Mouse (Mus musculus) midbrain, embryonic 10.5 days (tissue): ENCODE results near the gene Kremen1. TPM values are rescaled to one million over a fixed set of nuclear protein-coding genes. Genes with fewer than 3 reads are reported as not detected.

ENCODE experiments used
- DNase-seq: peaks from one replicate; pipeline ENCODE4 v3.0.0-alpha.2; 2017; ENCODE audit warnings: low spot score
- H3K27ac ChIP-seq: fragments of 300-500 bp; sonication (generic); replicated peaks from 2 replicates; pipeline ENCODE4 v1.5.1; 2016; ENCODE audit warnings: mild to moderate bottlenecking
- H3K27me3 ChIP-seq: fragments of 300-500 bp; sonication (generic); 2 replicates; pipeline ENCODE4 v1.6.1; 2016; ENCODE audit warnings: low read depth, mild to moderate bottlenecking; ENCODE audit not compliant: poor library complexity, severe bottlenecking
- H3K36me3 ChIP-seq: fragments of 300-500 bp; sonication (generic); 2 replicates; pipeline ENCODE4 v1.6.1; 2016; ENCODE audit warnings: mild to moderate bottlenecking, moderate library complexity
- H3K4me1 ChIP-seq: fragments of 300-500 bp; sonication (generic); 2 replicates; pipeline ENCODE4 v1.6.1; 2016
- H3K4me3 ChIP-seq: fragments of 300-500 bp; sonication (generic); 2 replicates; pipeline ENCODE4 v1.5.1; 2016; ENCODE audit warnings: mild to moderate bottlenecking, moderate library complexity
- H3K9me3 ChIP-seq: fragments of 300-500 bp; sonication (generic); replicated peaks from 2 replicates; pipeline ENCODE4 v1.6.1; 2016; ENCODE audit warnings: mild to moderate bottlenecking
- WGBS: fragments of 180-500 bp; shearing (Covaris S2); methylation state at CpG from one replicate; pipeline ENCODE4 v1.1.7; 2016; 5-methylcytosine and 5-hydroxymethylcytosine counted together
- polyA plus RNA-seq: library from polyadenylated mRNA; unstranded; fragments of >200 nt; fragmentation: Nextera tagmentation; extraction: Ambion mirVana; gene quantifications from 2 replicates; pipeline ENCODE4 v1.2.1, GENCODE M21; 2016

The Kremen1 gene
- polyA plus RNA-seq, 1 experiment from 2014 or later: 11.1 TPM

DNA sequence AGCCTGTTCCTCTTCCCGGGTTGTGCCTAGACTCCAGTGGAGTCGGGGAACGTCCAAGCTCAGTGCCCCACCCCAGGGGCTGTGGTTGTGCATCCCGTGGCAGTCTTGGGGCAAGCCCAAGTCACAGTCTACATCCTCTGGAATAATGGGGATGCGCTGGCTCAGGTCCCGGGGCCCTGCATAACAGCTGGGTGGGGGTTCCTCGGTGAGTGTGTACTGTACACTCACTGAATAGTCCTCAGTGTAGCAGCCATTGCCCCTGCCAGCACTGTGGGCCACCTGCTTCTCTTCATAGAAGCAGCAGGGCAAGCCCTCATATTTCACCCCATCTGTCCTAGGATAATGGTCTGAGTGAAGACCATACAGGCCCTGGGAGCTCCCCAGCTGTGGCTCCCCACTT lies 19.6 kb upstream of the Kremen1 start:
- no peak for DNase-seq
- Histone ChIP-seq H3K4me3 (no peak overlapping the region), H3K27me3 (no peaks in the 10 kb centered on the region), H3K4me1 (no peaks in the 10 kb centered on the region), H3K36me3 (peaks cover 68% of the 10 kb centered on the region), H3K9me3 (no peaks in the 10 kb centered on the region), H3K27ac (no peak overlapping the region)
- 95% methylated on average over 7 of the region's 7 CpGs for WGBS

DNA sequence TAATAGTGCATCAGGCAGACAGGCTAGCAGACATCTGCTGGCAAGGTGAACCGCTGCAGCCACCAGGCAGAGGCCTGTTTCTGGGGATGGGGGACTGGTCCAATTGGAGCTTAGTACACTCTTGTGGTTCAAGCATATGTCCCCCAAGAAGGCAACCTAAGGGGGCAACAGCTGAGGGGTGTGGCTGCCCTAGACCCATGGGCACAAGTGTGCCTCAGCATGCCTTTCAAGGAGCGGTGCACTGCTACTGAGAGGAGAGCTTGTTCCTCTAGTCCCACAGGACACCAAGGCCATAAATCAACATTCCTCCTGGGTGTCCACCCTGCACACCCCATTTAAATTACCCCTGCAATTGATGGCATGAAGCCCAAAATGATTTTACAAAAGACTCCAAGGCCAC lies 17.1 kb upstream of the Kremen1 start:
- H3K4me1 ChIP-seq: no peaks in the 10 kb centered on the region
- H3K9me3 ChIP-seq: no peaks in the 10 kb centered on the region
- H3K4me3 ChIP-seq: no peak overlapping the region
- no peak overlapping the region for H3K27ac ChIP-seq
- DNase-seq: no peak
- H3K36me3 ChIP-seq: peaks cover 43% of the 10 kb centered on the region
- no peaks in the 10 kb centered on the region for H3K27me3 ChIP-seq
- 90% methylated on average over 2 of the region's 2 CpGs for WGBS

DNA sequence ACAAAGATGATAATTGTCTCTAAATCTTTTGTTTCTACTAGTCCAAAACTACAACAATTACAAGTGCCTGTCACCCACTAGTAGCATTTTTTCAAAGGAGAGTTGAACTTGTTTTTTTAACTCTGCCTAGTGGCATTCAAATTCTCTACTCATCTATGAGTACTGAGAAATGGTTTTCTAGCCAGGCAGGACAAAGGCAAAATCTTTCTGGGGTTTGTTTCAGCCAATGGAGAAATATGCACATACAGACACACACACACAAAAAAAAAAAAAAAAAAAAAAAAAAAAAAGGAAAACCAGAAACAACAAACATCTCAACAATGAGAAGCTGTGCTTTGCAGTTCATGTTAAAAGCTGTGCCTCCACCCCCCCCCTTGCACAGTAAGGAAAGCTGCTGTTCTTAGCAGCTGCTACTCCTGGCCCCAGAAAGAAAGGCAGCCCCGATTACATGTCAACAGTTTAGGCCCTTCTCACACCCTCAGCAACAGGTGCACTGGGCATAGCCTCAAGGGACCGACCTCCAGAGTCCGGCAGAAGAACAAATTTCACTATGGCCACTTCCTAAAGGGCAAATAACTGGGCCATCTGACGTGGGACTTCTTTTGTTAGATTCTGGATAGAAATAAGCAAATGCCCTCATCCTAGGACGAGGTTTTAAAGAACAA lies 16.1 kb upstream of the Kremen1 start:
- Histone ChIP-seq H3K27me3 (no peaks in the 10 kb centered on the region), H3K4me3 (no peak overlapping the region), H3K4me1 (peaks cover 5% of the 10 kb centered on the region), H3K36me3 (peaks cover 33% of the 10 kb centered on the region), H3K27ac (no peak overlapping the region), H3K9me3 (no peaks in the 10 kb centered on the region)
- WGBS: 84% methylated on average over 5 of the region's 5 CpGs
- DNase-seq: no peak

DNA sequence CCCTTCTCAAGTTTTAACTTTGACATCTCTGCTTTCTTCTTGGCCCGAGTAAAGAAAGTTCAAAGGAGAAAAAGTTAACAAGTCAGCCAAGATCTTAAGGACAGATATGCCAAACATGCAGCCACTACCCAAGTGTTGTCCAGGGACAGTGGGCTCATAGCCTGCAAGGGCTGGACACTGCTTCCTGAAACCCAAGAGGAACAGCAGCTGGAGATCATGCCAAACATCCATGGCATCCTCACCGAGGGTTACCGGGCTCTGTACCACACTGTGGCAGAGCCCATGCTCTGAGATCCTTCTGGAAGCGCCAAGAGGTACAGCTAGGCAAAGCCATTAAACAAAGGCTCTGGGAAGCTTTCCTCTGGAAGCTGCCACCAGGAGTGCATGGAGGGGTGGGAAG lies 13.9 kb upstream of the Kremen1 start:
- Histone ChIP-seq H3K27me3 (no peaks in the 10 kb centered on the region), H3K4me1 (peaks cover 10% of the 10 kb centered on the region), H3K4me3 (no peak overlapping the region)

DNA sequence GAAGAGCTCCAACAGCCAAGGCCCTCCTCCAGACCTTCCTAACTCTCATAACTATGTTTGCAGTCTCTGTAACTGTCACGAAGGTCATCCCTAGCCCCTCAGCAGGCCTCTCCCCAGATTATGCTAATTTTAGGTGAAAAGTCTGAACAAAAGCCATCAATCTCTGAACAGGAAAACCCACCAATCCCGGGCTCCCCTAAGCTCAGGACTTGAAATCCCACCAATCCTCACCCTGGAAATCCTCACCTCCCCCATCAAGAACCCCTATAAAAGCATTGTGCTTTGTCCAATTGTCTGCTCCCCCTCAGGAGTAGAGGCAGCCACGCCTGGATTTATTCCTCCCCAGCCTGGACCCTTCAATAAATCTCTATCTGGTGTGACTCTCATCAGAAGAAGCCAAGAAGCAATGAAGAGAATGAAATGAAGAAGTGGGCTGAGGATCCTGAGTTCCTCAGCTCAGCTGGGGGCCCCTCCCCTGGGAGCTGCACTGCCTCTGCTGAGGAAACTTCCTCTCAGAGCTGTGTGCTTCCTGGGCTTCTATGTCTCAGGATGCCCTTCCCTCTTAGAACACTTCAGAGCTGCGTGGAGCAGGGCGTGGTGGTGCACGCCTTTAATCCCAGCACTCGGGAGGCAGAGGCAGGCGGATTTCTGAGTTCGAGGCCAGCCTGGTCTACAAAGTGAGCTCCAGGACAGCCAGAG lies 11.3 kb upstream of the Kremen1 start:
- DNase-seq: no peak
- Histone ChIP-seq H3K36me3 (no peaks in the 10 kb centered on the region; the same call in 1 of the 2 replicates), H3K27me3 (no peaks in the 10 kb centered on the region), H3K4me3 (no peak overlapping the region), H3K9me3 (no peaks in the 10 kb centered on the region), H3K27ac (peak overlapping the region; percentile 55; the same call in 1 of the 2 replicates), H3K4me1 (peaks cover 10% of the 10 kb centered on the region)
- 83% methylated on average over 9 of the region's 9 CpGs for WGBS

More for the DNA sequence above, 13.9 kb upstream of the Kremen1 start:
- DNase-seq: no peak
- H3K27ac ChIP-seq: no peak overlapping the region
- peaks cover 11% of the 10 kb centered on the region for H3K36me3 ChIP-seq
- no peaks in the 10 kb centered on the region for H3K9me3 ChIP-seq
- whole genome bisulfite sequencing: 88% methylated on average over 4 of the region's 4 CpGs

DNA sequence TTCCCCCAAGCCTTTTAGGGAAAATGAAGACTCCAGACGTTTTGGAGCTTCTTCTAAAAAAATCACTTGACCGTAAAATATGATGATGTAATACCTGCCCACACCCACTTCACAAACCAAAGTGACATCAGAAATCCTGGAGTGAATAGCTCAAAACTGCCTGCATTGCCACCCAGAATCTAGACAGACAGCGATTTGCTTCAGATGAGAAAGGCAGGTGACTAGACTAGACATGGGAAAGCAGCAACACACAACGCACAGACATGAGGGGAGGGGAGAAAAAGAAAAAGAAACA lies 10.7 kb upstream of the Kremen1 start:
- no peaks in the 10 kb centered on the region for H3K27me3 ChIP-seq
- peaks cover 10% of the 10 kb centered on the region for H3K4me1 ChIP-seq
- no peak overlapping the region for H3K27ac ChIP-seq
- WGBS: 81% methylated on average over 4 of the region's 4 CpGs
- no peaks in the 10 kb centered on the region; the same call in 1 of the 2 replicates for H3K36me3 ChIP-seq
- no peaks in the 10 kb centered on the region for H3K9me3 ChIP-seq
- H3K4me3 ChIP-seq: no peak overlapping the region
- DNase-seq: no peak

DNA sequence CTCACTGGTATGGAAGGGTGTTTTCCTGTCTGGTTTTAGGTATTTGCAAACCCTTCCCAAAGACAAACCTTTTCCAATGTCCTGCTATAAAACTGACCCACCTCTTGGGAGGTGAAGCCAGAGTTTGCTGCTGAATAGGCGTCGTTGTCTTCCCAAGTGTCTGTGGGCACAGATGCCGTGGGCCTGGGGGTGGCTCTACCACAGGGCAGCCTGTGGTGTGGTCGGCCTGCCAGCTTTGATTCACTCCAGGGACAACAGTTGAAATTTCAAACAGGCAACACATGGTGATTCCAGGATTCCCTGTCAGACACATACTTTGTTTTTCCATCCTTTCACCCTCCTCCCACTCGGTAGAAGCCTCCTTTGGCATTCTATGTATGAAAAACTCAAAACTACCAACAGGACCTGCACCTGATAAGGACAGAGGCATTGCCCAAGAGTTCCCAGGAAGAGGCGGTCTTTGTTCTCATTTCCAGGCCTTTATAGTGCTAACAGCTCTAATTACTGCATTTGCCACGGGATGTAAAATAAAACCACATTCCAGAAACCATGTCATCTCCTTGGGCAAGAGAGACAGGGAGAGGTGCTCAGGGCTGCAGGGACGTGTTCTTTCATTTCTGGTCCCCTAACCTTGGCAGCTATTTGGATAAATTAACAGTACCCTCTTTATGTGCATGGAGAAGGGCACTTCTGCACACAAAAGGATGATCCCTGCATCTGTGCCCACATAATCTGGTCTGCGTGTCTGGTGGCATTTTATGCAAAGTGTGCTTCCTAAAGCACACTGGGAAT lies 10.1 kb upstream of the Kremen1 start:
- H3K36me3 ChIP-seq: no peaks in the 10 kb centered on the region; the same call in 1 of the 2 replicates
- no peaks in the 10 kb centered on the region for H3K9me3 ChIP-seq
- 79% methylated on average over 9 of the region's 9 CpGs for WGBS
- no peak for DNase-seq
- H3K27me3 ChIP-seq: no peaks in the 10 kb centered on the region
- no peak overlapping the region for H3K27ac ChIP-seq
- no peak overlapping the region for H3K4me3 ChIP-seq
- H3K4me1 ChIP-seq: peaks cover 10% of the 10 kb centered on the region

DNA sequence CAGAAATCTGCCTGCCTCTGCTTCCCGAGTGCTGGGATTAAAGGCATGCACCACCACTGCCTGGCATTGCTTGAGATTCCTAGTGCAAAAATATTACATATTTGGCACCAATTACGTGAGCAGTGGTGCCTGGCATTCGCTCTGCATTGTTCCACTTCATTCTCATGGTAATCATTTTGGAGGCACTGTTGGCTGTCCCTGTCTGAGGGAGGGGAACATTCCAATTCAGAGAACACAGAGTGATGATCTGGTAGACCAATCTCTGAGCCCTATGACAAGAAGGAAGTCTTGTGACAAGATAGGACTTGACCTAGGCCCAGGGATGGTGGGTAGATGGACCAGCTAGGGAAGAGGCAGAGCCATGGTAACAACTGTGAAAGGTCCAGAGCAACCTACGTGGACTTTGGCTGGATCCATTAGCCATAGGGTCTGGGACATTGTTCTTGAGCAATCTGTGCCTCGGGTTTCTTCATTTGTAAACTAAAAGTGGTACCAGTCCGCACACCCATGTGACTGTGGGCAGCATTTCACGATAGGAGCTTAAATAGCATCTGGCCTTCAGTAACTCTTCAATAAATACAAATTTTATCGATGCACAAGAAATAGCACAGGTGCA lies 8.6 kb upstream of the Kremen1 start:
- Histone ChIP-seq H3K36me3 (no peaks in the 10 kb centered on the region), H3K4me1 (peaks cover 10% of the 10 kb centered on the region), H3K4me3 (no peak overlapping the region), H3K27me3 (no peaks in the 10 kb centered on the region), H3K9me3 (no peaks in the 10 kb centered on the region), H3K27ac (no peak overlapping the region)
- 91% methylated on average over 8 of the region's 8 CpGs for WGBS
- DNase-seq: no peak

DNA sequence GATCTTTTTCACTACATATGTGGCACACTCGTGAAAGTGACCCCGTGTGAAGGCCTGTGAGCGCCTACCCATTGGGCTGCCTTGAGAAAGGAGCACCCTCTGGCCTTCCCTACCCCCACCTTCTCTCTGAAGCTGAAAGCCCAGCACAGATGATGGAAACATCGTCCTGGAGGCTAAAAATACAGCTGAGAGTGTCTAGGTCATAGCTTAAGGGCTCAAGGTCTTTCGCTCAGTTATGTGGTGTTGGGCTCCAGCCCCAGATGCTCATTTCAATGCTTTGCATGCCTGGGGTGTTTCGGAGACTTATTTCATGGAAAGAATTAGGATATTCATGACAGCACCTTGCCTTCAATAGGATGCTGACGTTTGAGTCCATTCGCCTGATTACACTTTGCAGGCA lies 4.4 kb upstream of the Kremen1 start:
- no peaks in the 10 kb centered on the region for H3K36me3 ChIP-seq
- peaks cover 14% of the 10 kb centered on the region; the same call in 1 of the 2 replicates for H3K4me1 ChIP-seq
- H3K27ac ChIP-seq: no peak overlapping the region
- H3K27me3 ChIP-seq: peaks cover 23% of the 10 kb centered on the region
- H3K4me3 ChIP-seq: no peak overlapping the region
- DNase-seq: no peak
- H3K9me3 ChIP-seq: no peaks in the 10 kb centered on the region
- 82% methylated on average over 8 of the region's 8 CpGs for WGBS

DNA sequence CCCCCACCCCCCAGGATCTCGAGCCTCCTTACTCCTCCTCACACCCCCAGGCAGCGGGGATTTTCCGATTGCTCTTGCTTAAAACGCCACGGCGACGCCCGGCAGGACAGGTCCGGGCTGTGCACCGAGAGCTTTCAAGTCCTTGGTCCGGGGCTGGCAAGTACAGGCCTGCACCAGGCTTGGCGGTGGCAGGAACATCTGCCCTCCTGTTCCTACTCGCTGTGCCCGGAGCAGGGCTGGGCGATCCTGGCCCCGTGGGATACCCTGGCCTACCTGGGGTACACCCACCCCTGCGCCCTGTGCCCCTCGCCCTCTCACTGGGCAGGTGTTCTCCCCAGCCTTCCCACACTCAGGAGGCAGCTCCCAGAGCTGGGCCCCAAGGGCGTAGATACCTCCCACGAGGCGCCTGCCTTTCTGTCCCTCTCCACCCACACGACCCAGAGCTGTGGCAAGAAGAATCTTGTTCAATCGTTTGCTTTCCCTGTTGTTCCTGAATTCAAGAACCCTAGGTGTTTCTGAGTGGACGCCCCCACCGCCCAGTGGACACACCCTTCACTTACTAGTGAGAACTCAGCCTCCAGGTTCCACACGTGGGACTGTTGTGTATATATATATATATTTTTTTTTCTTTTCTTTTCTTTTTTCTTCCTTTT lies 1.8 kb upstream of the Kremen1 start:
- Histone ChIP-seq H3K27me3 (peaks cover 30% of the 10 kb centered on the region), H3K27ac (no peak overlapping the region), H3K4me1 (peaks cover 24% of the 10 kb centered on the region), H3K4me3 (no peak overlapping the region), H3K9me3 (no peaks in the 10 kb centered on the region), H3K36me3 (no peaks in the 10 kb centered on the region)
- WGBS: 60% methylated on average over 26 of the region's 26 CpGs
- DNase-seq: no peak

DNA sequence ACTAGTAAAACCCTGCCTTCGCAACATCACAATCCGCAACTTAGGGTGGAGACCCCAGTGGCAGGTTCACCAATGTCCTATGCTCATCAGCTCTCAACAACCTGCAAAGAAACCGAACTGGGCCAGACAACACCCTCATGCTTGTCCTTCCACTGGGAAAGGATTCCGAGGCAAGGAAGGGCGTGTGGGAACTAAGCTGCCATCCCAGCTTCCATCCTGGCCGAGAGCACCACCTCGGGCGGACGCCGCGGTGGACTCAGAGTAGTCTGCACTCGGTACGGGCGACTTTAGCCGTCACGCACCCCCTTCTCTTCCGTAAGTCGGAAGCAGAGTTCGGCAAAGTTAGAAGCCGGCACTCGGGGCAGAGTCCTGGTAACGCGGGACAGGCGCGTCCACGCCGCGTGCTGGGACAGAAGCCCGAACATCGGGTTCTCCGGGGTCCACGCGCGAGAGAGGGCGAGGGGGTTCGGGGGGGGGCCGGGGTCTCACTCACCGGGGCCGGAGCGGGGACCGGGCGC lies 357 bp downstream of the Kremen1 start:
- Histone ChIP-seq H3K36me3 (no peaks in the 10 kb centered on the region), H3K4me3 (peak overlapping the region; percentile 95), H3K9me3 (no peaks in the 10 kb centered on the region), H3K27ac (peak overlapping the region; percentile 91), H3K4me1 (peaks cover 35% of the 10 kb centered on the region), H3K27me3 (peaks cover 30% of the 10 kb centered on the region)
- peak; percentile 68 for DNase-seq
- 1% methylated on average over 42 of the region's 42 CpGs for WGBS

DNA sequence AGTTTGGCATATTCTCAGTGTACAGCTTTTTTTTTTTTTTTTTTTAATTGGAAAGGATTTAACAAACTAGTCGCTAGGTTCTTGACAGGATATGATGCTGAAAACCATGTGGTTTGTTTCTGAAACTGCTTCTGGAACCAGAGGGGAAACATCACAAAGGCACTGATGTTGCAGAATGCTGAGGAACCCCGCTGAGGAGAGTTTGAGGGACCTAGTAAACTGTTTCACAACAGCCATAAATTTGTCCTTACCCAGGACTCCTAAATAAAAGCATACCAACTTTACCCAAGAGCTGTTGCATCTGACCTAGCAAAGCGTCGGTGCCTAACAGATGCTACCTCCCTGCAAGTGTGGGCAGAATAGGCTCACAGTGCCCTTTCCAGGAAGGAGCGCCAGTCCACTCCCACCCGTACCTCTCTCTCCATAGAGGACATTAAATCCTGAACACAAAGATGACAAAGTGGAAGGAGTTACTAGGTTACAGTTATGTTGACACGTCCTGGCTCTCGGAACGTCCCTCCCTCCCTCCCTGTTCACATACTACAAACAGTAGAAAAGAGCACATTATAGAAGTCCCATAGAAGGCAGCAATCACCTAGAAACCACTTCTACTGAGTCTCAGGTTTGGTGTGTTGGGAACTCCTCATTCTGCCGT lies 1.3 kb downstream of the Kremen1 start:
- H3K9me3 ChIP-seq: no peaks in the 10 kb centered on the region
- H3K27me3 ChIP-seq: peaks cover 30% of the 10 kb centered on the region
- no peak overlapping the region for H3K27ac ChIP-seq
- H3K4me3 ChIP-seq: peak overlapping the region; percentile 95
- no peaks in the 10 kb centered on the region for H3K36me3 ChIP-seq
- peaks cover 44% of the 10 kb centered on the region for H3K4me1 ChIP-seq
- 72% methylated on average over 10 of the region's 10 CpGs for WGBS
- no peak for DNase-seq
